Mouse (Mus musculus) CH12.LX (cell line): ENCODE measurements around the gene Tnfrsf14. TPM values are rescaled to one million over a fixed set of nuclear protein-coding genes. Genes with fewer than 3 reads are reported as not detected.
A peak's percentile ranks its signal among the peaks of the same experiment; 100 is the strongest.

Source experiments
- DNase-seq: peaks from one replicate; pipeline ENCODE4 v3.0.0-alpha.2; 2013; ENCODE audit errors: extremely low read depth
- H3K27ac ChIP-seq: 2 replicates; pipeline ENCODE4 v1.5.1; 2012; ENCODE audit warnings: low read depth, mild to moderate bottlenecking, control low read depth, moderate library complexity; ENCODE audit not compliant: insufficient read depth
- H3K27me3 ChIP-seq: replicated peaks from 2 replicates; pipeline ENCODE3; 2012; ENCODE audit warnings: inconsistent platforms
- H3K36me3 ChIP-seq, 2 experiments: replicated peaks in 1 of 2; 2 replicates each; pipeline versions ENCODE3 to v1.6.1; 2012; ENCODE audit warnings: inconsistent platforms in 1 of 2, low read length in 1 of 2, mild to moderate bottlenecking in 1 of 2, mixed read lengths in 1 of 2, moderate library complexity in 1 of 2; ENCODE audit not compliant: control insufficient read depth in 1 of 2, insufficient read depth in 1 of 2
- H3K4me1 ChIP-seq, 2 experiments: 2 replicates each; pipeline ENCODE4 v1.6.1; 2012; ENCODE audit warnings: inconsistent platforms in 1 of 2, moderate library complexity in 1 of 2; ENCODE audit not compliant: insufficient read depth in 2 of 2, control insufficient read depth in 1 of 2
- H3K4me2 ChIP-seq: 2 replicates; pipeline ENCODE4 v1.6.1; 2012; ENCODE audit warnings: low read depth, mild to moderate bottlenecking, control low read depth; ENCODE audit not compliant: poor library complexity, insufficient read depth, severe bottlenecking
- H3K4me3 ChIP-seq, 3 experiments: fragments of 150-350 bp in 1 of 3; sonication (generic) in 1 of 3; replicated peaks in 1 of 3; 2 replicates each; pipeline versions ENCODE3 to v1.5.1; 2011 to 2012; ENCODE audit warnings: low read depth in 2 of 3, low read length in 2 of 3, mild to moderate bottlenecking in 2 of 3, moderate library complexity in 2 of 3, control low read depth in 1 of 3, improper control_type of control experiment in 1 of 3, inconsistent platforms in 1 of 3, mixed read lengths in 1 of 3; ENCODE audit not compliant: poor library complexity in 1 of 3
- H3K79me2 ChIP-seq: replicated peaks from 2 replicates; pipeline ENCODE4 v1.6.1; 2012; ENCODE audit warnings: mild to moderate bottlenecking, moderate library complexity; ENCODE audit not compliant: control insufficient read depth, poor library complexity, insufficient read depth, severe bottlenecking; ENCODE audit errors: extremely low read depth
- H3K9ac ChIP-seq: 2 replicates; pipeline ENCODE4 v1.6.1; 2012; ENCODE audit warnings: low read depth, mild to moderate bottlenecking, control low read depth, moderate library complexity; ENCODE audit not compliant: insufficient read depth
- H3K9me3 ChIP-seq: replicated peaks from 2 replicates; pipeline ENCODE3; 2012; ENCODE audit warnings: low read length, inconsistent platforms, mixed read lengths
- CHD2 ChIP-seq: IDR thresholded peaks from 2 replicates; pipeline ENCODE4 v1.6.1; 2011; ENCODE audit warnings: low read length, improper control_type of control experiment
- CTCF ChIP-seq, 2 experiments: IDR thresholded peaks in 1 of 2; conservative IDR thresholded peaks in 1 of 2; 2 replicates each; pipeline ENCODE4 v1.5.1; 2011 to 2012; ENCODE audit warnings: low read depth in 2 of 2, low read length in 2 of 2, improper control_type of control experiment in 1 of 2, inconsistent platforms in 1 of 2, mild to moderate bottlenecking in 1 of 2, moderate library complexity in 1 of 2
- E2F4 ChIP-seq: IDR thresholded peaks from 2 replicates; pipeline ENCODE4 v1.6.1; 2011; ENCODE audit warnings: low read depth, low read length, improper control_type of control experiment; ENCODE audit not compliant: insufficient replicate concordance
- EP300 ChIP-seq: IDR thresholded peaks from 2 replicates; pipeline ENCODE4 v1.6.1; 2011; ENCODE audit warnings: low read length, improper control_type of control experiment
- GABPA ChIP-seq: IDR thresholded peaks from 2 replicates; pipeline ENCODE4 v1.6.1; 2012; ENCODE audit warnings: low read depth, low read length, improper control_type of control experiment, inconsistent platforms; ENCODE audit not compliant: insufficient replicate concordance
- IRF4 ChIP-seq: IDR thresholded peaks from 2 replicates; pipeline ENCODE4 v1.6.1; 2014; ENCODE audit warnings: low read depth, mild to moderate bottlenecking, inconsistent platforms, low read length, improper control_type of control experiment
- JUN ChIP-seq: IDR thresholded peaks from 2 replicates; pipeline ENCODE4 v1.6.1; 2011; ENCODE audit warnings: low read depth, mild to moderate bottlenecking, low read length, improper control_type of control experiment, moderate library complexity; ENCODE audit not compliant: insufficient read depth
- JUND ChIP-seq: conservative IDR thresholded peaks from 2 replicates; pipeline ENCODE4 v1.6.1; 2011; ENCODE audit warnings: low read depth, low read length, improper control_type of control experiment
- MAZ ChIP-seq: IDR thresholded peaks from 2 replicates; pipeline ENCODE4 v1.6.1; 2012; ENCODE audit warnings: low read depth, mild to moderate bottlenecking, inconsistent platforms, low read length, improper control_type of control experiment, moderate library complexity
- MEF2A ChIP-seq: IDR thresholded peaks from 2 replicates; pipeline ENCODE4 v1.6.1; 2014; ENCODE audit warnings: low read depth, mild to moderate bottlenecking, inconsistent platforms, low read length, improper control_type of control experiment, borderline replicate concordance
- NELFE ChIP-seq: IDR thresholded peaks from 2 replicates; pipeline ENCODE4 v1.6.1; 2011; ENCODE audit warnings: low read depth, low read length, improper control_type of control experiment
- NRF1 ChIP-seq: IDR thresholded peaks from 2 replicates; pipeline ENCODE4 v1.6.1; 2014; ENCODE audit warnings: low read depth, mild to moderate bottlenecking, inconsistent platforms, low read length, improper control_type of control experiment, moderate library complexity
- RAD21 ChIP-seq: IDR thresholded peaks from 2 replicates; pipeline ENCODE4 v1.6.1; 2011; ENCODE audit warnings: low read depth, mild to moderate bottlenecking, low read length, improper control_type of control experiment, moderate library complexity
- SIN3A ChIP-seq: IDR thresholded peaks from 2 replicates; pipeline ENCODE4 v1.6.1; 2012; ENCODE audit warnings: low read length, improper control_type of control experiment, inconsistent platforms
- TBP ChIP-seq: conservative IDR thresholded peaks from 2 replicates; pipeline ENCODE4 v1.6.1; 2011; ENCODE audit warnings: low read depth, low read length, improper control_type of control experiment
- USF2 ChIP-seq: conservative IDR thresholded peaks from 2 replicates; pipeline ENCODE4 v1.6.1; 2011; ENCODE audit warnings: low read depth, low read length, improper control_type of control experiment
- ZMIZ1 ChIP-seq: IDR thresholded peaks from 2 replicates; pipeline ENCODE4 v1.6.1; 2012; ENCODE audit warnings: low read depth, mild to moderate bottlenecking, inconsistent platforms, low read length, improper control_type of control experiment
- ZNF384 ChIP-seq: IDR thresholded peaks from 2 replicates; pipeline ENCODE4 v1.6.1; 2012; ENCODE audit warnings: low read depth, low read length, improper control_type of control experiment, inconsistent platforms
- dilution Hi-C: fragments of 300-500 bp; cut with MboI; formaldehyde crosslinking; loops from 2 replicates; pipeline ENCODE4 v1.14.3; 2020; ENCODE audit warnings: low sequenced_read_pairs; ENCODE audit not compliant: extremely low pct_unique_long_range_greater_than_20kb, extremely low pct_ligation_motif_present
- in situ Hi-C: fragments of 300-500 bp; cut with MboI; formaldehyde crosslinking; loops from 3 replicates; pipeline ENCODE4 v1.14.3; 2019; ENCODE audit warnings: low sequenced_read_pairs, low pct_ligation_motif_present, low pct_unique_long_range_greater_than_20kb, mixed read lengths
- polyA plus RNA-seq: library from polyadenylated mRNA; unstranded; fragments of >175 nt; gene quantifications from 2 replicates; pipeline ENCODE4 v1.2.1, GENCODE M21; 2012; ENCODE audit warnings: low read depth; ENCODE audit not compliant: insufficient read length
- total RNA-seq, 2 experiments: library from RNA; depleted of rRNA; stranded (reverse); fragments of 300-350 nt in 1 of 2; fragments of >200 nt in 1 of 2; gene quantifications; 2 replicates each; pipeline ENCODE4 v1.2.3; 2012 to 2014

Gene Tnfrsf14
- total and polyA plus RNA-seq, 3 experiments, result 20.0 to 109 (median 25.9) TPM

DNA sequence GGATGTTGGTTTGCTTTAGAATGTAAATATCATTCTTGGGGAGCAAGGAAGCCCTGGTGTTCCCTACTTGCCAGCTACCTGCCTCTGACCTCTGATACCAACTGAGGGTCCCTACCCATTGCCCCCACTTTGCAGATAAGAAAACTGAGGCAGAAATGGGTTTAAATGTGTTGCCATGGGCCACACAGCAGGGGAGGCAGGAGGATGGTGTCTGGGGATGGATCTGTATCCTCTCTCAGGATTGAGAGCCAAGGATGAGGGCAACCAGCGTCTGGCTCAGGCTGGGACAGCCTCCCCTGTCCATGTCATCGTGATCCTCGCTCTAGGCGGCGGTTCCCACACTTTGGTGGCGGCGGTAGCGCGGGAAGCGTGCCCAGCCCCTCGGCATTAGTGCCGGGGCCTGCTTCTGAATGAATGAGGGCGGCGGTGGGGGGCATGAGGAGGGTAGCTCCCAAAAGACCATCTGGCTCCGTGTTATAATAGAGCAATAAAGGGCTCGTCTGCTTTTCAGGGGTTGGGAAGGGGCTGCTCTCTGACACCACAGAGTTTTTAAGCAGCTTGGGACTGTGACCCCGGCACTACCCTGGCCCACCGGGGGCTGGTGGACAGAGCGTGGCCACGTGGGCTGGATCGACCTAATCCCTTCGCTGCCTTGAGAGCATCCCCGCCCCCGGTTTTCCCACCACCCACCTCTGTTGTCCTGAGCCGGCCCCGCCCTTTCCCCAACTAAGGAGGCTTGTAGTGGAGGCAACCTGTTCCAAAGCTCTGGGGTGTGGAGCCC lies 24.3 kb upstream of the Tnfrsf14 start:
- H3K9me3 ChIP-seq, result no peaks in the 10 kb centered on the region
- peaks cover 48% of the 10 kb centered on the region for H3K27me3 ChIP-seq
- no peak for DNase-seq

GRCm38 (mm10) chr4:154949589-154949982 lies 21.2 kb upstream of the Tnfrsf14 start:
- no peak for DNase-seq
- H3K4me2 ChIP-seq, result peak overlapping the region; percentile 59; the same call in 1 of the 2 replicates
- no peak for TF ChIP-seq GABPA
- peak; percentile 57 for TF ChIP-seq NRF1
- TF ChIP-seq, all 38 proteins: peak for 1
- H3K36me3 ChIP-seq, result no peaks in the 10 kb centered on the region
- peaks cover 32% of the 10 kb centered on the region for H3K27me3 ChIP-seq
- H3K9ac ChIP-seq, result no peak overlapping the region
- no peaks in the 10 kb centered on the region for H3K9me3 ChIP-seq
- dilution Hi-C loops, result no loop called here
- no peaks in the 10 kb centered on the region for H3K79me2 ChIP-seq
- peaks cover 24 to 49% of the 10 kb centered on the region in 2 experiments for H3K4me1 ChIP-seq
- H3K27ac ChIP-seq, result no peak overlapping the region
- in situ Hi-C loops, result loop anchor here (5.0 to 25.0 kb wide), 2 partner anchors 118 to 812 kb away; partner anchors contain the start of genes Pex10, Trp73 and Wrap73
- no peak overlapping the region for H3K4me3 ChIP-seq

More for the DNA sequence above, 24.3 kb upstream of the Tnfrsf14 start:
- Histone ChIP-seq H3K4me3 (no peak overlapping the region), H3K79me2 (no peaks in the 10 kb centered on the region), H3K9ac (no peak overlapping the region), H3K36me3 (no peaks in the 10 kb centered on the region), H3K4me2 (no peak overlapping the region), H3K27ac (no peak overlapping the region), H3K4me1 (peaks cover 21 to 62% of the 10 kb centered on the region in 2 experiments)
- dilution Hi-C loops, result no loop called here
- TF ChIP-seq CHD2, result no peak
- TF ChIP-seq USF2, result no peak
- no peak for TF ChIP-seq EP300
- in situ Hi-C loops, result loop anchor here (25.0 kb wide), 1 partner anchor 285 kb away; the partner anchor contains the start of gene Faap20

GRCm38 (mm10) chr4:154948940-154949588 lies 20.7 kb upstream of the Tnfrsf14 start:
- dilution Hi-C loops (no loop called here), in situ Hi-C loops (loop anchor here (5.0 to 25.0 kb wide), 2 partner anchors 118 to 812 kb away; partner anchors contain the start of genes Pex10, Trp73 and Wrap73)
- H3K4me1 ChIP-seq, result peaks cover 24 to 43% of the 10 kb centered on the region in 2 experiments
- no peak for DNase-seq
- peaks cover 32% of the 10 kb centered on the region for H3K27me3 ChIP-seq
- H3K36me3 ChIP-seq, result no peaks in the 10 kb centered on the region
- no peaks in the 10 kb centered on the region for H3K9me3 ChIP-seq
- TF ChIP-seq ZNF384, result no peak
- TF ChIP-seq IRF4, result no peak
- no peak for TF ChIP-seq JUND
- no peak for TF ChIP-seq RAD21
- TF ChIP-seq MEF2A, result no peak
- no peak for TF ChIP-seq ZMIZ1
- no peak for TF ChIP-seq E2F4
- TF ChIP-seq MAZ, result no peak
- TF ChIP-seq GABPA, result no peak
- no peak for TF ChIP-seq EP300
- TF ChIP-seq CTCF (conservative IDR thresholded peaks at IDR 0.05 in 1 of 2, IDR thresholded peaks at IDR 0.05 in 1 of 2; ENCODE audit: low read depth in 2 of 2, low read length in 2 of 2), result no peak
- no peak for TF ChIP-seq TBP
- no peak for TF ChIP-seq JUN
- no peak for TF ChIP-seq NELFE
- no peak for TF ChIP-seq SIN3A
- no peak for TF ChIP-seq USF2
- TF ChIP-seq, all 38 proteins: peak for 0
- no peak overlapping the region for H3K4me3 ChIP-seq
- 0 out of 2 replicates have a peak overlapping the region, but pooled peaks have one; percentile 2 for H3K4me2 ChIP-seq
- H3K79me2 ChIP-seq, result no peaks in the 10 kb centered on the region
- H3K9ac ChIP-seq, result no peak overlapping the region
- H3K27ac ChIP-seq, result no peak overlapping the region
